Comparison of ENCODE assay signal across 9 mouse cellular contexts in genomic region chr5:139745771-139746170, GRCm38 (mm10). TPM values are rescaled to one million over a fixed set of nuclear protein-coding genes. Genes with fewer than 3 reads are reported as not detected.
DNase-seq lines count a peak whose midpoint lies in the region; ATAC-seq and TF ChIP-seq lines count a peak whose summit lies in the region.
"Had no signal": no experiment of that assay in that cellular context is flagged by ENCODE, and none has a peak within 500 bp of the region (broad histone marks: within the 10 kb centered on the region; RNA-seq: fewer than 3 reads in every experiment).

No protein-coding gene starts in this region.

- in situ Hi-C loops in Patski (cut with MboI; ENCODE audit: low pct_unique_long_range_greater_than_20kb): loop anchor here (5.0 kb wide), 2 partner anchors 43 to 208 kb away; no protein-coding TSS in a partner anchor

- H3K4me2 ChIP-seq in midbrain, embryonic 16.5 days (ENCODE audit: low read length): no peak overlapping the region
- H3K4me2 ChIP-seq: midbrain, embryonic 12.5 days had no signal

- POLR2A ChIA-PET in Patski (lab: Charles Lee): interaction anchor here (1.1 to 1.4 kb wide), 2 partner anchors 15 to 28 kb away, joined by 4 to 6 read pairs; no protein-coding TSS in a partner anchor

- peaks cover 15% of the 10 kb centered on the region for H3K4me1 ChIP-seq in limb, embryonic 10.5 days
- H3K4me1 ChIP-seq in midbrain, embryonic 16.5 days (ENCODE audit: control insufficient read depth, insufficient read depth, low read length): no peaks in the 10 kb centered on the region
- H3K4me1 ChIP-seq: midbrain, embryonic 12.5 days had no signal

- no peak overlapping the region for H3K9ac ChIP-seq in midbrain, embryonic 16.5 days (ENCODE audit: low read depth, low read length)
- H3K9ac ChIP-seq: midbrain, embryonic 12.5 days had no signal

- TF ChIP-seq CTCF in Patski (IDR thresholded peaks at IDR 0.05): no peak

- DNase-seq in frontal cortex, postnatal 36 days (ENCODE audit: low spot score in 2 of 2): no peak
- no peak for DNase-seq in Patski (ENCODE audit: low read depth, low spot score)
- peak; percentile 78 for DNase-seq in embryo, embryonic 11 days
- DNase-seq in limb, embryonic 10.5 days (ENCODE audit: low spot score): peak; percentile 83
- DNase-seq in thymus, postnatal 25 days: peak; percentile 76

- H3K36me3 ChIP-seq in limb, embryonic 10.5 days: peaks cover 14% of the 10 kb centered on the region
- H3K36me3 ChIP-seq in midbrain, embryonic 16.5 days (ENCODE audit: control insufficient read depth, insufficient read depth, low read length): no peaks in the 10 kb centered on the region

- no peak overlapping the region for H3K27ac ChIP-seq in limb, embryonic 10.5 days
- H3K27ac ChIP-seq in midbrain, embryonic 16.5 days (ENCODE audit: low read length): no peak overlapping the region
- H3K27ac ChIP-seq: midbrain, embryonic 12.5 days had no signal

- peak; percentile 51; the same call in 1 of the 2 replicates for ATAC-seq in frontal cortex, adult (ENCODE audit: low TSS enrichment)
- ATAC-seq in Patski: peak; percentile 55
- ATAC-seq in hematopoietic stem cell, adult 5-6 weeks (replicated peaks in 1 of 2; ENCODE audit: insufficient read depth in 1 of 2, low FRiP score in 2 of 2, low TSS enrichment in 1 of 2, low read depth in 1 of 2, poor library complexity in 2 of 2, severe bottlenecking in 2 of 2): peak; percentile 80 to 81
- peak; percentile 47; the same call in 1 of the 2 replicates for ATAC-seq in midbrain, embryonic 16.5 days

- 5% methylated on average over 3 of the region's 3 CpGs for WGBS in limb, embryonic 10.5 days
- 6% methylated on average over 3 of the region's 3 CpGs for WGBS in midbrain, embryonic 16.5 days

- H3K27me3 ChIP-seq in Patski: no peaks in the 10 kb centered on the region
- H3K27me3 ChIP-seq in limb, embryonic 10.5 days (ENCODE audit: low read depth, poor library complexity, severe bottlenecking): no peaks in the 10 kb centered on the region
- H3K27me3 ChIP-seq in midbrain, embryonic 16.5 days (ENCODE audit: control insufficient read depth, insufficient read depth, low read depth, low read length): no peaks in the 10 kb centered on the region

- CTCF ChIA-PET in Patski (lab: Charles Lee): interaction anchor here (0.7 to 4.5 kb wide), 12 partner anchors 9 to 60 kb away, joined by 3 to 41 read pairs (median 6); partner anchors contain the start of gene Micall2

- H3K9me3 ChIP-seq in limb, embryonic 10.5 days (replicated peaks): no peaks in the 10 kb centered on the region
- H3K9me3 ChIP-seq in midbrain, embryonic 16.5 days (replicated peaks; ENCODE audit: control insufficient read depth, low read length, poor library complexity, severe bottlenecking): no peaks in the 10 kb centered on the region
- H3K9me3 ChIP-seq: midbrain, embryonic 12.5 days had no signal

- no peak overlapping the region for H3K4me3 ChIP-seq in limb, embryonic 10.5 days
- no peak overlapping the region for H3K4me3 ChIP-seq in midbrain, embryonic 16.5 days (ENCODE audit: low read depth, low read length)
- H3K4me3 ChIP-seq: midbrain, embryonic 12.5 days had no signal

RNA-seq across cellular contexts. Expression of gene Micall2, which starts 9.6 kb away (rescaled TPM):
- 15.1 TPM for polyA plus RNA-seq in Patski (2021)
- total RNA-seq in hematopoietic stem cell, adult 5-6 weeks (2017): 6.3 and 7.2 TPM in 2 replicates
- 8.9 and 9.0 TPM in 2 replicates for polyA plus RNA-seq in limb, embryonic 10.5 days (2016; fragmentation: Nextera tagmentation; extraction: Ambion mirVana)
- polyA plus RNA-seq in midbrain, embryonic 16.5 days (2015; fragmentation: Nextera tagmentation; extraction: Ambion mirVana): 14.7 and 15.2 TPM in 2 replicates

RNA-seq across cellular contexts. Expression of gene Ints1, which starts 29.7 kb away (rescaled TPM):
- polyA plus RNA-seq in Patski (2021): 63.5 TPM
- total RNA-seq in hematopoietic stem cell, adult 5-6 weeks (2017): 31.5 and 43.9 TPM in 2 replicates
- polyA plus RNA-seq in limb, embryonic 10.5 days (2016; fragmentation: Nextera tagmentation; extraction: Ambion mirVana): 42.5 and 43.7 TPM in 2 replicates
- 33.2 TPM in 2 replicates for polyA plus RNA-seq in midbrain, embryonic 16.5 days (2015; fragmentation: Nextera tagmentation; extraction: Ambion mirVana)

RNA-seq across cellular contexts. Expression of gene Mafk, which starts 45.5 kb away (rescaled TPM):
- 35.4 TPM for polyA plus RNA-seq in Patski (2021)
- 45.8 and 52.7 TPM in 2 replicates for total RNA-seq in hematopoietic stem cell, adult 5-6 weeks (2017)
- 7.1 and 8.1 TPM in 2 replicates for polyA plus RNA-seq in limb, embryonic 10.5 days (2016; fragmentation: Nextera tagmentation; extraction: Ambion mirVana)
- 17.6 and 18.8 TPM in 2 replicates for polyA plus RNA-seq in midbrain, embryonic 16.5 days (2015; fragmentation: Nextera tagmentation; extraction: Ambion mirVana)

Comparison
In these comparisons a context has a peak if more than half of its experiments do, and no peak if none do; other contexts are left out.
1. DNase-seq: peak in embryo, embryonic 11 days (single experiment), limb, embryonic 10.5 days (single experiment) and thymus, postnatal 25 days (single experiment); none in frontal cortex, postnatal 36 days (0 of 2) and Patski (single experiment).
2. Peak in every context shown above with its lines, with median percentiles within 50 percentile points of each other: ATAC-seq.